17 mouse cellular contexts compared by ENCODE assay signal in the genomic region with DNA sequence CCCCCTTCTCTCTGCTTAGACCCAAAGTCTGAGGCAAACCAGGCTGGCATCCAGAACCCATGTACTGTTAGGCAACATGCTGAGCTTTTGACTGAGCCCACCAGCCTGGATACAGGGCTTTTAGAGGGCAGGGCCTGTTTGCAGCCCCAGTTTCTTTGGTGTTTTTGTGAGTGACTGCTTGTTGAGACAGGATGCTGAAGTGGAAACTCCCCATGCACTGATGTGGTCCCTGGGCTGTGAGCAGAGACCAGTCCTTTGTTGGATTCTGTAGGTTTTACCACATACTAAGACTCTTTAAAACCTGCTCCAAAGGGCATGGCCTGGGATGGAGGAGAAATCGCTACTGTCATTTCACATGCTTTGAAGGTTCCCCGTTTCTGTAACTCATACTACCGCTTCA. TPM values are rescaled to one million over a fixed set of nuclear protein-coding genes. Genes with fewer than 3 reads are reported as not detected.
DNase-seq lines count a peak whose midpoint lies in the region; ATAC-seq and TF ChIP-seq lines count a peak whose summit lies in the region.
"Had no signal": no experiment of that assay in that cellular context is flagged by ENCODE, and none has a peak within 500 bp of the region (broad histone marks: within the 10 kb centered on the region; RNA-seq: fewer than 3 reads in every experiment).

No protein-coding gene starts in this region.

- ATAC-seq in midbrain, embryonic 11.5 days (ENCODE audit: low FRiP score) = no peak
- no peak for ATAC-seq in midbrain, embryonic 16.5 days
- peak; percentile 78 for ATAC-seq in activated CD4-positive, CD25-positive, alpha-beta regulatory T cell, adult 4 months
- ATAC-seq in forebrain, postnatal 0 days = no peak
- ATAC-seq: forebrain, embryonic 16.5 days had no signal

- H3K4me2 ChIP-seq in midbrain, embryonic 11.5 days = no peak overlapping the region
- H3K4me2 ChIP-seq in midbrain, embryonic 16.5 days (ENCODE audit: low read length) = no peak overlapping the region
- no peak overlapping the region for H3K4me2 ChIP-seq in forebrain, postnatal 0 days (ENCODE audit: low read depth)
- H3K4me2 ChIP-seq: embryonic facial prominence, embryonic 13.5 days; forebrain, embryonic 12.5 days; heart, embryonic 12.5 days; hindbrain, embryonic 15.5 days had no signal

- 91% methylated on average over 3 of the region's 3 CpGs for WGBS in midbrain, embryonic 11.5 days
- WGBS in midbrain, embryonic 16.5 days = 88% methylated on average over 3 of the region's 3 CpGs
- 77% methylated on average over 3 of the region's 3 CpGs for WGBS in forebrain, postnatal 0 days

- peaks cover 5% of the 10 kb centered on the region for H3K36me3 ChIP-seq in midbrain, embryonic 11.5 days (ENCODE audit: control insufficient read depth, insufficient read depth, low read length)
- peaks cover 34% of the 10 kb centered on the region for H3K36me3 ChIP-seq in midbrain, embryonic 16.5 days (ENCODE audit: control insufficient read depth, insufficient read depth, low read length)
- H3K36me3 ChIP-seq in forebrain, postnatal 0 days (ENCODE audit: insufficient read depth) = peaks cover 72% of the 10 kb centered on the region

- peak; percentile 41 for DNase-seq in midbrain, embryonic 11.5 days (ENCODE audit: low spot score, missing footprints)
- peak; percentile 11 to 21 for DNase-seq in B cell, adult 2 months
- DNase-seq in CD4-positive, CD25-positive, alpha-beta regulatory T cell, adult 2 months (ENCODE audit: low read depth, low spot score) = peak; percentile 62
- DNase-seq in forebrain, postnatal 0 days = no peak
- DNase-seq in kidney, adult 8-10 months = no peak
- DNase-seq in left cerebral cortex, adult 8-10 months (ENCODE audit: low spot score in 2 of 2) = no peak
- DNase-seq: adrenal gland, postnatal 14 days; cerebellum, adult 11-12 months; cerebellum, postnatal 36 days; kidney, adult 11 months had no signal

- H3K4me1 ChIP-seq in midbrain, embryonic 11.5 days (ENCODE audit: control insufficient read depth, insufficient read depth, low read length) = peaks cover 2% of the 10 kb centered on the region; the same call in 1 of the 2 replicates
- peaks cover 3% of the 10 kb centered on the region; the same call in 1 of the 2 replicates for H3K4me1 ChIP-seq in midbrain, embryonic 16.5 days (ENCODE audit: control insufficient read depth, insufficient read depth, low read length)
- no peaks in the 10 kb centered on the region for H3K4me1 ChIP-seq in forebrain, postnatal 0 days (ENCODE audit: insufficient read depth)

- no peaks in the 10 kb centered on the region for H3K9me3 ChIP-seq in midbrain, embryonic 11.5 days (ENCODE audit: control insufficient read depth, low read length)
- H3K9me3 ChIP-seq in midbrain, embryonic 16.5 days (replicated peaks; ENCODE audit: control insufficient read depth, low read length, poor library complexity, severe bottlenecking) = no peaks in the 10 kb centered on the region
- no peaks in the 10 kb centered on the region for H3K9me3 ChIP-seq in forebrain, postnatal 0 days (ENCODE audit: low read length)
- H3K9me3 ChIP-seq: embryonic facial prominence, embryonic 13.5 days; forebrain, embryonic 12.5 days; heart, embryonic 12.5 days; hindbrain, embryonic 15.5 days had no signal

- no peaks in the 10 kb centered on the region for H3K27me3 ChIP-seq in midbrain, embryonic 11.5 days (ENCODE audit: control insufficient read depth, insufficient read depth, low read length)
- no peaks in the 10 kb centered on the region for H3K27me3 ChIP-seq in midbrain, embryonic 16.5 days (ENCODE audit: control insufficient read depth, insufficient read depth, low read depth, low read length)
- H3K27me3 ChIP-seq in forebrain, postnatal 0 days (ENCODE audit: insufficient read depth, low read length) = no peaks in the 10 kb centered on the region
- H3K27me3 ChIP-seq: embryonic facial prominence, embryonic 13.5 days; forebrain, embryonic 12.5 days; heart, embryonic 12.5 days; hindbrain, embryonic 15.5 days had no signal

- no peak overlapping the region for H3K27ac ChIP-seq in midbrain, embryonic 11.5 days (ENCODE audit: low read depth, low read length)
- no peak overlapping the region for H3K27ac ChIP-seq in midbrain, embryonic 16.5 days (ENCODE audit: low read length)
- H3K27ac ChIP-seq in forebrain, postnatal 0 days (ENCODE audit: low read depth, low read length) = no peak overlapping the region
- H3K27ac ChIP-seq: embryonic facial prominence, embryonic 13.5 days; forebrain, embryonic 12.5 days; hindbrain, embryonic 15.5 days had no signal

- no peak for TF ChIP-seq CTCF in forebrain, postnatal 0 days (IDR thresholded peaks at IDR 0.05; ENCODE audit: low read depth)

- H3K4me3 ChIP-seq in midbrain, embryonic 11.5 days (ENCODE audit: low read depth, low read length) = no peak overlapping the region
- H3K4me3 ChIP-seq in midbrain, embryonic 16.5 days (ENCODE audit: low read depth, low read length) = no peak overlapping the region
- no peak overlapping the region for H3K4me3 ChIP-seq in forebrain, postnatal 0 days (ENCODE audit: low read depth, low read length)
- H3K4me3 ChIP-seq: embryonic facial prominence, embryonic 13.5 days; forebrain, embryonic 12.5 days; heart, embryonic 12.5 days; hindbrain, embryonic 15.5 days had no signal

- no peak overlapping the region for H3K9ac ChIP-seq in midbrain, embryonic 11.5 days (ENCODE audit: low read length)
- no peak overlapping the region for H3K9ac ChIP-seq in midbrain, embryonic 16.5 days (ENCODE audit: low read depth, low read length)
- no peak overlapping the region for H3K9ac ChIP-seq in forebrain, postnatal 0 days
- H3K9ac ChIP-seq: embryonic facial prominence, embryonic 13.5 days; forebrain, embryonic 12.5 days; heart, embryonic 12.5 days; hindbrain, embryonic 15.5 days had no signal

RNA-seq across cellular contexts. Expression of a gene that starts 14.7 kb away (rescaled TPM):
- polyA plus RNA-seq in midbrain, embryonic 11.5 days (2014; fragmentation: Nextera tagmentation; extraction: Ambion mirVana) = 10.5 and 12.1 TPM in 2 replicates
- polyA plus RNA-seq in midbrain, embryonic 16.5 days (2015; fragmentation: Nextera tagmentation; extraction: Ambion mirVana) = 22.8 and 29.5 TPM in 2 replicates
- 10 to 100 TPM; 32.9 to 53.5 TPM for polyA plus RNA-seq in activated CD4-positive, CD25-positive, alpha-beta regulatory T cell, adult 4 months (2017; shearing (Covaris generic))
- 36.2 and 47.8 TPM in 2 replicates for total RNA-seq in forebrain, postnatal 0 days (2014; rRNA removed)
- 30.3 and 37.3 TPM in 2 replicates for polyA plus RNA-seq in forebrain, postnatal 0 days (2015; fragmentation: Nextera tagmentation; extraction: Ambion mirVana)
- 10 to 100 TPM; 40.3 to 44.5 (median 42.4) TPM for total RNA-seq in left cerebral cortex, adult 8-10 months (2022)

RNA-seq across cellular contexts. Expression of a gene that starts 56.2 kb away (rescaled TPM):
- polyA plus RNA-seq in midbrain, embryonic 11.5 days (2014; fragmentation: Nextera tagmentation; extraction: Ambion mirVana) = 107 and 116 TPM in 2 replicates
- 41.6 and 52.0 TPM in 2 replicates for polyA plus RNA-seq in midbrain, embryonic 16.5 days (2015; fragmentation: Nextera tagmentation; extraction: Ambion mirVana)
- 10 to 100 TPM; 13.3 to 15.6 TPM for polyA plus RNA-seq in activated CD4-positive, CD25-positive, alpha-beta regulatory T cell, adult 4 months (2017; shearing (Covaris generic))
- 58.2 and 70.7 TPM in 2 replicates for total RNA-seq in forebrain, postnatal 0 days (2014; rRNA removed)
- polyA plus RNA-seq in forebrain, postnatal 0 days (2015; fragmentation: Nextera tagmentation; extraction: Ambion mirVana) = 39.5 and 43.0 TPM in 2 replicates
- total RNA-seq in left cerebral cortex, adult 8-10 months (2022) = 10 to 100 TPM; 53.4 to 57.4 (median 54.1) TPM

Comparison
In these comparisons a context has a peak if more than half of its experiments do, and no peak if none do; other contexts are left out.
1. DNase-seq: peak in midbrain, embryonic 11.5 days (single experiment), B cell, adult 2 months (2 of 2) and CD4-positive, CD25-positive, alpha-beta regulatory T cell, adult 2 months (single experiment); none in forebrain, postnatal 0 days (single experiment), kidney, adult 8-10 months (0 of 2) and left cerebral cortex, adult 8-10 months (0 of 2).